Mouse (Mus musculus): ENCODE data around the gene Trp53bp1.

The Trp53bp1 gene

GRCm38 (mm10) chr2:121244099-121244498, 27.1 kb downstream of the Trp53bp1 start:
- no peak for DNase-seq

- no peak for DNase-seq
Measured at GRCm38 (mm10) chr2:121239426-121239825, 31.8 kb downstream of the Trp53bp1 start.

GRCm38 (mm10) chr2:121235460-121236072, 35.6 kb downstream of the Trp53bp1 start:
- no peak for DNase-seq

- DNase-seq = no peak
Measured at GRCm38 (mm10) chr2:121228135-121228534, 43.1 kb downstream of the Trp53bp1 start.

- peak; percentile 88 for DNase-seq
Measured at GRCm38 (mm10) chr2:121223010-121223409, 48.2 kb downstream of the Trp53bp1 start.

- no peak for DNase-seq
Measured at GRCm38 (mm10) chr2:121219994-121220393, 51.2 kb downstream of the Trp53bp1 start.

GRCm38 (mm10) chr2:121219177-121219576, 52.0 kb downstream of the Trp53bp1 start:
- no peak for DNase-seq

GRCm38 (mm10) chr2:121214491-121214890, 56.7 kb downstream of the Trp53bp1 start:
- DNase-seq = no peak

- DNase-seq = no peak
Measured at GRCm38 (mm10) chr2:121206541-121206940, 64.7 kb downstream of the Trp53bp1 start.

- DNase-seq = no peak
Measured at GRCm38 (mm10) chr2:121204276-121204675, 66.9 kb downstream of the Trp53bp1 start.

GRCm38 (mm10) chr2:121195466-121195865, 75.7 kb downstream of the Trp53bp1 start:
- DNase-seq = no peak

GRCm38 (mm10) chr2:121188530-121188929, 82.7 kb downstream of the Trp53bp1 start:
- no peak for DNase-seq

GRCm38 (mm10) chr2:121184142-121184541, 87.1 kb downstream of the Trp53bp1 start:
- DNase-seq = no peak

- DNase-seq = peak; percentile 89
Measured at GRCm38 (mm10) chr2:121183431-121183830, 87.8 kb downstream of the Trp53bp1 start.

- no peak for DNase-seq
Measured at GRCm38 (mm10) chr2:121178828-121179479, 92.3 kb downstream of the Trp53bp1 start.

- DNase-seq = peak; percentile 82
Measured at GRCm38 (mm10) chr2:121170980-121171742, 100.0 kb downstream of the Trp53bp1 start, which contains the start of gene Zscan29. TSS of gene Zscan29 (minus strand) at chr2:121171125.

GRCm38 (mm10) chr2:121170481-121170971, 100.7 kb downstream of the Trp53bp1 start, which contains the start of gene Tubgcp4:
TSS of gene Tubgcp4 (plus strand) at chr2:121170654.
- DNase-seq = no peak

- peak; percentile 42 for DNase-seq
Measured at GRCm38 (mm10) chr2:121169902-121170301, 101.3 kb downstream of the Trp53bp1 start.

- no peak for DNase-seq
Measured at GRCm38 (mm10) chr2:121169173-121169572, 102.0 kb downstream of the Trp53bp1 start.

GRCm38 (mm10) chr2:121153100-121153499, 118.1 kb downstream of the Trp53bp1 start:
- DNase-seq = no peak

- no peak for DNase-seq
Measured at GRCm38 (mm10) chr2:121149679-121150078, 121.5 kb downstream of the Trp53bp1 start.

Data from cerebellum, adult 9-10 months (tissue).